Mouse (Mus musculus) liver, embryonic 14.5 days (tissue): Measurements from ENCODE around the gene Pde9a.

Experiments
- CTCF ChIP-seq: IDR thresholded peaks from 2 replicates; pipeline ENCODE4 v1.5.1; 2016; ENCODE audit warnings: antibody characterized with exemption, low read depth, control low read depth
- EP300 ChIP-seq: IDR thresholded peaks from 2 replicates; pipeline ENCODE4 v1.6.1; 2016; ENCODE audit warnings: antibody characterized with exemption, low read depth

- no peak for TF ChIP-seq CTCF
- no peak for TF ChIP-seq EP300
Measured at GRCm38 (mm10) chr17:31500416-31500815, 114.4 kb downstream of the Pde9a start.
